Mouse (Mus musculus): ENCODE measurements around the gene Tmprss7. TPM values are rescaled to one million over a fixed set of nuclear protein-coding genes. Genes with fewer than 3 reads are reported as not detected.
A peak's percentile ranks its signal among the peaks of the same experiment; 100 is the strongest.

Gene Tmprss7
- total RNA-seq, 2 experiments from 2014 or later: not detected

DNA sequence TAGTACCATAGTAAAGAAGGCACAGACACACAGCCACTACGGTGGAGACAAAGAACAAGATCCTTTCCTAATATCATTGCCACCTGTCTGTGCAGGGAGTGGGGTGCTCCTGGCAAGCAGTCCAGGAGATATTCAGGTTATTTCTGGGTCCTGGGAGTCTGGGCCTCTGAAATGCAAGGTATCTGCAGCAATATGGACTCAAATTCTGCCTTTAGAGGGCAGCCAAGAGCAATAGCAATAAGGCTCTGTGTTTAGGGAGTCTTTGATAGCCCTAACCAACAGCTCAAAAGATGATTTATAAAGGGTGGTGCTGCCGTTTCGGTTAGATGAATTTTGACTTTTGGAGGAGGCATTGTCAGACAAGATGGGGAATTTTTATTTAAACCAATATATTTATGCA lies 84.2 kb downstream of the Tmprss7 start:
- DNase-seq: no peak
- Histone ChIP-seq H3K4me3 (no peak overlapping the region), H3K27ac (peak overlapping the region; percentile 59; the same call in 1 of the 2 replicates)
- intact Hi-C loops (cut with DNase I): no loop called here
- TF ChIP-seq CTCF (IDR thresholded peaks at IDR 0.05): peak; percentile 61

DNA sequence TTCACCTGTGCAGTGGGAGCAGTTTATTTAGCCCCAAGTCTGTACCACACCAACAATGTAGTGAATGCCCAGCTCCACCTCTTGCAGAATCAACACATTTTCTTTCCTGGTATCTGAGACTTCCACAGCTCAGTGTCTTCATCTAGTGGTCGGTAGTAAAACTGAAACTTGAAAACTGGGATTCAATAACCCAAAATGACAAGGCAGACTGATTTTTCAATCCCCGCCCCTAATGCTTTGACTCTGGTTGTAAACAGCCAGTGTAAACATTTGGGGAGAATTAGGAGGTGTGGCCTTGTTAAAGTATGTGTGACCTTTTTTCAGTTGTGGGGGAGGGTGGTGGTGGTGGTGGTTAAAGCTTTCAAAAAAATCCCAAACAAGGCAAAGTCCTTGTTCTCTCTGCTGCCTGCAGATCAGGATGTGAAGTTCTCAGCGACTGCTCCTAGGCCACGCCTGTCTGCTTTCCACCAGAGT lies 84.9 kb downstream of the Tmprss7 start:
- no peak overlapping the region for H3K4me3 ChIP-seq
- intact Hi-C loops (cut with DNase I): no loop called here
- no peak for DNase-seq
- peak overlapping the region; percentile 59; the same call in 1 of the 2 replicates for H3K27ac ChIP-seq
- TF ChIP-seq CTCF (IDR thresholded peaks at IDR 0.05): peak; percentile 67

Other genes with a start within 250 kb of the Tmprss7 start
- under 1 TPM; 0.08 to 0.23 TPM for gene Gm609, start 200.7 kb downstream of the Tmprss7 start, total RNA-seq (2021)
- gene Gm17783, start 161.6 kb downstream of the Tmprss7 start, total RNA-seq (2021): not detected
- gene Slc9c1, start 158.3 kb downstream of the Tmprss7 start, total RNA-seq (2021): not detected
- not detected for gene Gcsam, start 83.3 kb downstream of the Tmprss7 start, total RNA-seq (2021)
- gene BC016579, start 39.6 kb downstream of the Tmprss7 start, total RNA-seq (2021): not detected
- 1 to 10 TPM in 1 of 2 experiments, under 1 TPM in 1; 0.26 to 1.2 TPM for gene Tagln3, start 30.9 kb upstream of the Tmprss7 start, total RNA-seq (2021)
- gene Abhd10, start 49.3 kb upstream of the Tmprss7 start, total RNA-seq (2021): 10 to 100 TPM; 11.4 to 13.6 TPM

All from gastrocnemius, adult 2 months (tissue).